Mouse (Mus musculus) spleen, adult 12 weeks (tissue): ENCODE measurements around the gene Hmga1.

Experiments
- DNase-seq: peaks from one replicate; pipeline ENCODE4 v3.0.0; 2022; ENCODE audit warnings: low spot score

Hmga1 gene

DNA sequence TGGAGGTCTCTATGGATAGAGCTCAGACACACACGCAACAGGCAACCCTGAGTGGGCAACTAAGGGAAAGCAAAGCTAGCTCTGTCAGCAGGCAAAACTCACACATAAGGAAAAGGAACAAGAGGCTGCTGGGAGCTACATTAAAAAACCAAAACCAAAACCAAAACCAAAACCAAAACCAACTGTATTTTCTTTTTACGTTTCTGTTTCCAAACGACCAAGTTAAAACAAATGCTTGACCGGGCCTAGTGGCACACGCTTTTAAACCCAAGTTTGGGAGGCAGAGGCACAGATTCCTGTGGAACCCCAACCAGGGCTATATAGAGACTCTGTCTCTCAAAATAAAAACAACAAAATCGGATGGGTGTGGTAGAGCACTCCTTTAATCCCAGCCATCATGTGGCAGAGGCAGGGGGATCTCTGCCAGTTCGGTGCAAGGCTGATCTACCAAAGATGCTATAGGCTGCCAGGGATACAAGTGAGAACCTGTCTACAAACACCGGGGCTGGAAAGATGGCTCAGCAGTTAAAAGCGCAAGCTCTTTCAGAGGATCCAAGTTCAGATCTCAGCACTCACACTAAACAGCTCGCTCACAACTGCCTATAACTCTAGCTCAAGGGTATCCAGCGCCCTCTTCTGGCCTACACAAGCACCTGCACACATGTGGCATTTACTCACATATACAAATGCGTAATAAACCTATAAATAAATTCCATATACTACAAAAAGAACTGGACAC lies 35.7 kb downstream of the Hmga1 start:
- no peak for DNase-seq

DNA sequence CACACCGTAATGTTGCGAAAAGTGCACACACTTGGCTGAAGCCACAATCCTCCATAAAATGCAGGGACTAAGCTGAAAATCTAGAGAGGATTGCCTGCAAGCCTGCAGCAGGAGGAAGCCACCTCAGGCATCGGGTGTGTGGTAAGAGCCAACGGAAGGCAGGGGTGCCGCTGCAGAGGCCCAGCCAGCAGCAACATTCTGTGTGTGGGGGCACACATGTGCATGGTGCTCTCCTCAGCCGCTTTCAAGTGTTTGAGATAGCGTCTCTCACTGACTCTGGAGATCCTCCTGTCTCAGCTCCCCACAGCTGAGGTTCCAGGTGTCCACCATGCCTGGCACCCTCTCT lies 36.2 kb downstream of the Hmga1 start:
- no peak for DNase-seq

DNA sequence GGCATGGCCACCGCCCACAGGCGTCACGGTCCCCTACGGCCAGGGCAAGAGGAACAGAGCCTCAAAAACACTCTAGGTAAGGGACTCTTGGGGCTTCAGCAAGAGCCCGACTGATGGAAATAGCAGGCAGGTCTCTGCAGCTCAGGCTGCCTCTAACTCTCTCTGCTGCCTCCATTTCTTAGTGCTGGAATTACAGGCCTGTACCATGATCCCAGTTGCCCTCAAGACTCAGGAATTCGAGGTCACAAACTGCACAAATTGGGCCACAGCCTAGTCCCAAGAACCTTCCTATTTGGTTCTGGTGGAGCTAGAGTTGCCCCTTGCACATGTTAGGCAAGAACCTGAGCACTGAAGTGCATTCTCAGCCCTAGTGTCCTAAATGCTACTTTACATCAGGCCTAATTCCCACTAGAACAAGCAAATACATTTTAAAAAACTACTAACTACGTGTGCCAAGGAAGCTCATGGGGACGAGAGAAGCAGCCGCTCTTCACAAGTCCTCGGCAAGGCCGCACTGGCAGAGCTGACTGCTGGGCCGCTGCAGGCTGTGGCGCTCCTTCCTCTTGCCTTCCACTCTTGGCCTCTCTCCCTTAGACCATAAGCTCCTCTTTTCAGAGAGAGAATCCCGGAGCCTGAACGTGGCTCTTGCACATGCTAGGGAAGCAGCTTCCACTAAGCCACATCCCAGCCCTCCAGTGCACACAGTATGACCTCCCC lies 39.5 kb downstream of the Hmga1 start:
- DNase-seq, result no peak

DNA sequence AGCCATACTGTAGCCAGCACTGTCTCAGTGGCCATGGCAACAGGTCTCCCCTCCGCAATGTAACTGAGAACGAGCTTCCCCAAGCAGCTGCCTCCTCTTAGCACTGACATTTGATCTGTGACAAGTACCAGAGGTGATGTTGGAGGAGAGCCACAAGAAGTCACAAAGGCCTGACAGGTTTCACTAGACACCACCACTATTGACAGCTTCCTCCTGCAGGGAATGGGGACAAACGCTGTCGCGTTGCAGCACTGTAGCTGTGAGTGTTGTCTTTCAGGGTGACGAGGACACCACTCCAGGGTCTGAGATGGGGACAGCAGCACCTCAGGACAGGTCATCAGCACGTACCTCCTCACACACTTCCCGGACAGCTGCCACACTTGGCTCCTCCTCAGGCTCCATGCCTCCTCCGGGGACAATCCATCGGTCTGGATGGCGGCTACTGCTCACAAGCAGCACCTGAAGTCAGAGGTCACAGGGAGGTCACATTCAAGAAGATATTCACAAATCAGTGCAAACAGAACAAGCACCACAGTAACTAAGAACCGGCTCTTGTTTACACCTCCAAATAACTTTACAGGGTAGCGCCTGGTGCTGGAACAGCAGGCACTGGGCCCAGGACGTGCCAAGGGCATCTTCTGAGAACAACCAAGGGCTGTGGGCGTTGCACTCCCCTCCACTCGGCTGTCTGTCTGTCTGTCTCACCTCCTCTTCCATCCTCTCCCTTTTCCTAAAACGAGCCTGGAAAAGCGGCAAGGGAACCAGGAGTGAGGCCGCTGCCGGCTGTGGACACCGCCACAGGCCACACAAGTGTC lies 40.3 kb downstream of the Hmga1 start:
- no peak for DNase-seq

DNA sequence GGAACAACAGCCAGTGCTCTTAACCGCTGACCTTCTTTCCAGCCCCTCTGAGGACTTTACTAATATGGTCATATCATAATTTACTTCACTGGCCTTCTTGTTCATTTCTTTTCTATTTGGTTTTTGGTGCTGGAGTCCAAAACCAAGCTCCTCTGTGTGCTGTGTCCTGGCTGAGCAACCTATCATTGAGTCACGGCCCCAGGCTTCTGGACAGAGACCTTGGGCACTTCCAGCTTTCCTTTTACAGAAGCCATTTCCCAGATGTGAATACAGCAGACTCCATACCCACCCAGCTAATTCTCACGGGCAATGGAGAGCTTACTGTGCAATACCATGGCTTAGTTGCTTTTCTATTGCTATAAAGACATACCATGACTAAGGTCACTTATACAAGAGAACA lies 44.0 kb downstream of the Hmga1 start:
- DNase-seq, result no peak

DNA sequence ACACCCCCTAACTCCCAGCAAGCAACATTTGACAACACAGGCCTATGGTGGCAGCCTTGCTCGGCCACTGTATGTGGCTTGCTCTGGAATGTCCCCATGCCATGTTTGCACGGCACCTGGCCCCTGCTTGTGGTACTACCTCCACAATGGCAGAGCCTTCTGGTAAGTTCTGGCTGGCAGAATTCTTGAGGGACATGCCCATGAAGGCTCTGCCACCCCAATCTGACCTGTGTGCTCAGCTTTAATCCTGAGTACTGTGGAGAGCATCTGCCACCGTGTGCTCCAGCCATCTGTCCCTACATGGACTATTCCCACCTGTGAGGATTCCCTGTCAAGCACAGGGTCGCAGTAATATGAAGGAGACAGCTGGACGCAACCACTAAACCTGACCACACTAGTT lies 44.6 kb downstream of the Hmga1 start:
- DNase-seq, result no peak

DNA sequence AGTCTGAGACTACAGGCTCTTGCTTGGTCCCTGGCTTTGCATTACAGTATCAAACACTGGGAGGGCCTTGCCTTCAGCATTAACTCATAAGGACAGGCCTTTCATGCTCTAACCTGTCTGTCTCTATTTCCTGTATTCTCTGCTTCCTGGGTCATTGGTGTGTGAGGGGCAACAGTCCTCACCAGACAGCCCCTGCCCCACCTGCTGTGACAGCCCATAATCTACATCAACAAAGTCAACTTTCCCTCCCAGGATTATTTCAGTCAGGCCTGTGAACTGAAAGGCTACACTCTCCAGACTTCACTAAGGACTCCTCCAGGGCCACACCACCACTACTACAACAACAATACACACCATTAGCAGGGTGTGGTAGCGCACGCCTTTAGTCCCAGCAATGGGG lies 46.7 kb downstream of the Hmga1 start:
- no peak for DNase-seq

DNA sequence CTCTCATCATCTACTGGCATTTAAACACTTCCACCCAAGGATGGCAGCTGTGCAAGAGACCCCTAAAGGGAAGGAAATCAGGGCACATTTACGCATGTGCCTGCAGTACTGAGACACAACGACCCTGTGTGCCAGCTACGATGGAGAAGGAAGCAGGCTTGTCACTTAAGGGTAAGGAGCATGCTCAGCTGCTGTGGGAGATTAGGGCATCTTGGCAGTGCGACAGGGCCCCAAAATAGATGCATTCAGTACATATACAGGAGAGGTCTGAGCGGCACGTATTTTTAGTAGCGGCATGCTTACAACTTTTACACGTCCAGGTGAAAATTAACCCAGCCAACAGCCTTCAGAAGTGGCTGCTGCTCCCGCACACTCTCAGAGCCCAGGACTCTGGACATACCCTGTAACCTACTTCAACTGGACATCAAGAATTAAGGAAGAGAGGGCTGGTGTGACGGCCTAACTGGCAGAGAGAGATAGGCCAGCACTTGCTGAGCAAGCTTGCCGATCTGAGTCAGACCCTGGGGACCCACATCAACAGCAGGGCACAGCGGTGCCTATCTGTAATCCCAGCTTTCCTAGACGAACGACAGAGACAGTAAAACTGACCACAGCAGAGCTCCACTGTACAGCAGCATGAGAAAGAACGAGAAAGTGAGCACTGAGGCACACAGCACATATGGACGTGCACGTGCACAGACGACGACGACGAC lies 47.4 kb downstream of the Hmga1 start:
- no peak for DNase-seq

DNA sequence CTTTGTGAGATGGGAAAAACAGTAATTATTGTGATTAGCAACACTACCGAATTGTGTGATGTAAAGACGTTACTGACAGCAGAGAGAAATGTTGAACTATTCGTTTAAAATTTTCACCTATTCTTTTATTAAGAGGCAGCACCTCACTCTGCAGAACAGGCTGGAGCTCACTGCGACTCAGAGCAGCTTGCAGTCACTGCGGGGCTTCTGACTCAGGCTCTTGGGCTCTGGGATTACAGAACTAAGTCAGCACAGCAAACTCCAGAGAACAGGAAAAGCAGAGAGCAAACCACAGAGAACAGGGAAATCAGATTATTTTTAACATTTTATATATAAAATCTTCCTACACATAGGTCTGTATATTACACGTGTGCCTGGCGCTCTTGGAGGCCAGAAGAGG lies 53.3 kb downstream of the Hmga1 start:
- DNase-seq, result no peak

DNA sequence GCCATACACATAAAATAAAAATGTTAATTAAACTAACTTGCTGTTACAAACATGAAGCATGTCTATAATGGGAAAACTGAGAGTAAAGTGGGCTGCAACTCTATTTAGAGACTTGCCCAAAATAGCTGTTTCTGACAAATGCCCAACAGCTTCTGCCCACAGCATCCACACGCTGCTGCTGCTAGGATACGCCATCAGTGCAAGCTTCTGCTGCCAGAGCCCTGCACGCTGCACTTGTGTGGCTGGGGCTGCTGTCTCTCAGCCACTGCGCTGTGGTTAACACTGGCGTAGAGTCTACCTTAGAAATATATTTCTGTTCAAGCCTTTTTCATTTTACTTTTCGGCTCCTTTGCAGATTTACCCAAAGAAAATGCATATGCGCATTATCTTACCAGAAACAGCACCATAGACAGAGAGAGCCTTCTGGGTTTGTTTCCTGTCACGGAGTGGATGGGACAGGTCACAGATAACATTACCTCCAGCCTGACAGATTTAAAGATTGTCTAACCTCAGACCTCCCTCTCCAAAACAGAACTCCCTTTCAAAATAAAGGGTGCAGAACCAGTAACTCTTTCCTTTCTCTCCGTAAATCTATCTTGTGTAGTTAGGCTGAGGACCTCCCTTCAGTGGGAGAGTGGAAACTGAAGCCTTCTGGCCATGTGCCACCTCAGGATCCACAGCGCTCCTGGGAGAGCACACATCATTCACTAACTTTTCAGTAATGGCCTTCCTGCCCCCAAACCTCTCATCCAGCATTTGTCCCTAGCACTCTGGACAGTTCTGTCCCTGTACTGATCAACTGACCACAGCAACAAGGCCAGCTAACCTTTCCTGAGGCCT lies 54.6 kb downstream of the Hmga1 start:
- no peak for DNase-seq

DNA sequence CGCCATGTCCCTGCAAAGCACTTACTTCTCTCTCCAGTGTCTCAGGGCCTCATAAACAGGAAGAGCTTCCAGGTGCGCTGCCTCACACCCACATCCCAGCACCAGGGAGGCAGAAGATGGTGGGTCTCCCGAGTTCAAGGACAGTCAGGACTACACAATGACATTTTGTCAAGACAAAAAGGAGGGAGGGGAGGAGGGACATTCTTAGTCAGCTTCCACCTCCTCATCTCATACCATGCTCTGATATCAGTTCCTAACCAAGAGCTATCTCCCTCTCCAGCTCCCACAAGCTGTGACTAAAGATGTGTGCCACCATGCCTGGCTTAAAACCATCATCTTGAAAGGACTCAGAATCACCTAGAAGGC lies 55.2 kb downstream of the Hmga1 start:
- DNase-seq, result no peak

DNA sequence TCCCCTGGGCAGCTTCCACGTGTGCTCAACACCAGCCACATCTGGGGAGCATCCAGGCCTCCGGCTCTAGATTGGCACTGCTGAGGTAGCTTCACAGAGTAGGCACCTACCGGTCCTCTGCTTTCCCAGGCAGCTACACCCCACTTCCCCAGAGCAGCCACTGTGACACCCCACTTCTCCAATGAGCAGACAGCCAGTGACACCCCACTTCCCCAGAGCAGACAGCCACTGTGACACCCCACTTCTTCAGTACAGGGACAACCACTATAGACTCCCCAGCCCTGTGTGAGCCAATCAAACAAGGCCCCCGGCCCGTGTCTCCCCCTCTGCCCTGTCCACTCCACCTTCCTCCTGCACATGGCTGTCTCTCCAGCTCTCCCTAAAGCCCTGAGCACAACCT lies 55.7 kb downstream of the Hmga1 start:
- DNase-seq, result no peak

DNA sequence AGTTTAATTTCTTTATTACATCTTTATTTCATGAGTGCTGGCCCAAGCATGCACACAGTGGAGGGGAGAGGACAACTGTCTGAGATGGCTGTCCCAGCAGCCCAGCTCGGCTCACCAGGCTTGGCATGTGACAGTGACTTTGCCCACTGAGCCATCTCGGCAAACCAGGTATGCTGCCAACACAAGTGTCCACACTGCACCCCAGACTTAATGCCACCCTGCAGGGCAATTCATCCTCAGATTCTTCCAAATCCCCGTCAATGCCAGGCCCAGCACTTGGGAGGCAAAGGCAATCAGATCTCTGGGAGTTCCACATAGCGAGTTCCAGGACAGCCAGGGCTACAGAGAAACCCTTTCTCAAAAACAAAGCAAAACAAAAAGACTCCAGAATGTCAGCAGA lies 56.7 kb downstream of the Hmga1 start:
- DNase-seq, result no peak
